Mouse (Mus musculus): Measurements from ENCODE around the gene Matn4. TPM values are rescaled to one million over a fixed set of nuclear protein-coding genes. Genes with fewer than 3 reads are reported as not detected.
A peak's percentile ranks its signal among the peaks of the same experiment; 100 is the strongest.

The Matn4 gene
- total RNA-seq, 2 experiments from 2014 or later = 10.3 to 11.2 TPM

- Histone ChIP-seq H3K4me3 (no peak overlapping the region; the same call in 1 of the 2 replicates), H3K27ac (peak overlapping the region; percentile 89)
- DNase-seq (ENCODE audit: low spot score in 2 of 2) = no peak
- no peak for TF ChIP-seq CTCF (conservative IDR thresholded peaks at IDR 0.05)
Measured at GRCm38 (mm10) chr2:164432541-164433191, 27.7 kb upstream of the Matn4 start.

- no peak for DNase-seq (ENCODE audit: low spot score in 2 of 2)
- Histone ChIP-seq H3K27ac (peak overlapping the region; percentile 89), H3K4me3 (no peak overlapping the region; the same call in 1 of the 2 replicates)
- TF ChIP-seq CTCF (conservative IDR thresholded peaks at IDR 0.05) = no peak
Measured at GRCm38 (mm10) chr2:164431676-164432465, 26.9 kb upstream of the Matn4 start.

- H3K27ac ChIP-seq = peak overlapping the region; percentile 36; the same call in 1 of the 2 replicates
Measured at GRCm38 (mm10) chr2:164430697-164431096, 25.7 kb upstream of the Matn4 start.

GRCm38 (mm10) chr2:164429881-164430615 lies 25.1 kb upstream of the Matn4 start:
- DNase-seq (ENCODE audit: low spot score in 2 of 2) = no peak
- no peak for TF ChIP-seq CTCF (conservative IDR thresholded peaks at IDR 0.05)
- no peak overlapping the region for H3K4me3 ChIP-seq
- peak overlapping the region; percentile 5; the same call in 1 of the 2 replicates for H3K27ac ChIP-seq

More at GRCm38 (mm10) chr2:164430697-164431096, 25.7 kb upstream of the Matn4 start:
- no peak for DNase-seq (ENCODE audit: low spot score in 2 of 2)
- no peak overlapping the region for H3K4me3 ChIP-seq
- peak; percentile 41 for TF ChIP-seq CTCF (conservative IDR thresholded peaks at IDR 0.05)

- TF ChIP-seq CTCF (conservative IDR thresholded peaks at IDR 0.05) = no peak
- Histone ChIP-seq H3K27ac (no peak overlapping the region), H3K4me3 (no peak overlapping the region)
- no peak for DNase-seq (ENCODE audit: low spot score in 2 of 2)
Measured at GRCm38 (mm10) chr2:164428451-164428850, 23.5 kb upstream of the Matn4 start.

GRCm38 (mm10) chr2:164426952-164427351 lies 22.0 kb upstream of the Matn4 start:
- no peak for DNase-seq (ENCODE audit: low spot score in 2 of 2)
- no peak overlapping the region for H3K4me3 ChIP-seq
- no peak overlapping the region for H3K27ac ChIP-seq
- TF ChIP-seq CTCF (conservative IDR thresholded peaks at IDR 0.05) = no peak

GRCm38 (mm10) chr2:164426121-164426520 lies 21.2 kb upstream of the Matn4 start:
- no peak overlapping the region; the same call in 1 of the 2 replicates for H3K4me3 ChIP-seq
- TF ChIP-seq CTCF (conservative IDR thresholded peaks at IDR 0.05) = no peak
- DNase-seq (ENCODE audit: low spot score in 2 of 2) = no peak
- no peak overlapping the region for H3K27ac ChIP-seq

- TF ChIP-seq CTCF (conservative IDR thresholded peaks at IDR 0.05) = no peak
- Histone ChIP-seq H3K27ac (no peak overlapping the region), H3K4me3 (no peak overlapping the region)
- peak in 1 of 2 experiments; percentile 47 for DNase-seq (ENCODE audit: low spot score in 2 of 2)
Measured at GRCm38 (mm10) chr2:164425401-164425800, 20.4 kb upstream of the Matn4 start.

GRCm38 (mm10) chr2:164424406-164424805 lies 19.4 kb upstream of the Matn4 start:
- TF ChIP-seq CTCF (conservative IDR thresholded peaks at IDR 0.05) = no peak
- no peak for DNase-seq (ENCODE audit: low spot score in 2 of 2)
- peak overlapping the region; percentile 14; the same call in 1 of the 2 replicates for H3K27ac ChIP-seq
- H3K4me3 ChIP-seq = no peak overlapping the region

- DNase-seq (ENCODE audit: low spot score in 2 of 2) = no peak
- Histone ChIP-seq H3K4me3 (no peak overlapping the region), H3K27ac (peak overlapping the region; percentile 19; the same call in 1 of the 2 replicates)
- TF ChIP-seq CTCF (conservative IDR thresholded peaks at IDR 0.05) = no peak
Measured at GRCm38 (mm10) chr2:164423464-164423863, 18.5 kb upstream of the Matn4 start.

GRCm38 (mm10) chr2:164422675-164423393 lies 17.9 kb upstream of the Matn4 start:
- Histone ChIP-seq H3K27ac (peak overlapping the region; percentile 19; the same call in 1 of the 2 replicates), H3K4me3 (no peak overlapping the region)
- no peak for TF ChIP-seq CTCF (conservative IDR thresholded peaks at IDR 0.05)
- DNase-seq (ENCODE audit: low spot score in 2 of 2) = no peak

GRCm38 (mm10) chr2:164421979-164422378 lies 17.0 kb upstream of the Matn4 start:
- Histone ChIP-seq H3K4me3 (no peak overlapping the region), H3K27ac (no peak overlapping the region)
- TF ChIP-seq CTCF (conservative IDR thresholded peaks at IDR 0.05) = no peak
- no peak for DNase-seq (ENCODE audit: low spot score in 2 of 2)
